Mouse (Mus musculus): ENCODE measurements at regions not wholly inside any gene's neighbourhood (a gene's known extent, or its start where the extent isn't known, plus 50 kb on each side); places are given as distances from the start of the nearest gene placed in this dataset.

DNA sequence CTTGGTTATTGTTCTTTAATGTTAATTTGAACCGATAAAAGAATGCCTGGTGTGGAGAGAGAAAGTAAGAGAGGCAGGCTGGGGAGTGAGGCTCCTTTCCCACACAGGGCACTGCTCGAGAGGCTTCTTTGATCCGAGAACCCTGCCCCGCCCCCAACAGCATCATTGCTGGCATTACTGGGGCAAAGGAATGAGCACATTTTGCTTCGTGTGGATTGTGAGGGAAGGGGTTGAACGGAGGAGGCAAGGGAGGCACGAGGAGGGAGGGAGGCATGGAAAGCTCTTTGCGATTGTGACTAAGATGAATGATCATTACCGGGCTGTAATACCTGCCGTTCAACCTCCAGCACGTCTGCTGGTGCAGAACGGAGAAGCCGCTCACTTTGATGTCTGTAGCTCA is 178.2 kb upstream of the Gypa start:
- Histone ChIP-seq H3K27ac (replicated peaks) (0 out of 2 replicates have a peak overlapping the region, but pooled peaks have one; percentile 20), H3K4me1 (peaks cover 21% of the 10 kb centered on the region), H3K9me3 (no peaks in the 10 kb centered on the region), H3K27me3 (peaks cover 43% of the 10 kb centered on the region), H3K36me3 (no peaks in the 10 kb centered on the region), H3K4me2 (replicated peaks) (peak overlapping the region; percentile 51), H3K4me3 (peak overlapping the region; percentile 22), H3K9ac (replicated peaks) (no peak overlapping the region; the same call in 1 of the 2 replicates)
- peak; percentile 87 for ATAC-seq (ENCODE audit: low FRiP score, low read depth)
- 2% methylated on average over 13 of the region's 13 CpGs for WGBS

DNA sequence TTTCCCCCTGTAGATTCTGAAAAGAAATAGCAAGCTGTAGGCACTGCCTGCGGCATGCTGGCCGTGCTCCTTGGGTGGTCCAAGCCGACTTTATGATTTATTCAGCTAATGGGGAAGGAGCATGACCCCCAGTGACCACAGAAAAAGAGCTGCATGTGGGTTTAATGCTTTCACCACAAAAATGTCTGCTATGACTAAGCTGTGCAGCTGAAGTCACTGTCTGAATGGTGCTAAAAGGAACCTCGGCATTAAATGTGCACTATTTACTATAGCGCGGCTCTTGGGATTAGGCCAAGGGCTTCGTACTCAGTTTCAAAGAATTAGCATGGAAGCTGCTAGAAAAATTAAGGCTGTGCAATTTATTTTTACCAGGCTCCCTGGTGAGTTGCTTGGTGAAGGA is 178.8 kb upstream of the Gypa start:
- H3K4me1 ChIP-seq = peaks cover 21% of the 10 kb centered on the region
- no peaks in the 10 kb centered on the region for H3K9me3 ChIP-seq
- H3K27ac ChIP-seq (replicated peaks) = peak overlapping the region; percentile 20; the same call in 1 of the 2 replicates
- 2% methylated on average over 7 of the region's 7 CpGs for WGBS
- H3K4me3 ChIP-seq = peak overlapping the region; percentile 9; the same call in 1 of the 2 replicates
- no peaks in the 10 kb centered on the region for H3K36me3 ChIP-seq
- ATAC-seq (ENCODE audit: low FRiP score, low read depth) = peak; percentile 79
- peak overlapping the region; percentile 51 for H3K4me2 ChIP-seq (replicated peaks)
- no peak overlapping the region for H3K9ac ChIP-seq (replicated peaks)
- H3K27me3 ChIP-seq = peaks cover 43% of the 10 kb centered on the region

DNA sequence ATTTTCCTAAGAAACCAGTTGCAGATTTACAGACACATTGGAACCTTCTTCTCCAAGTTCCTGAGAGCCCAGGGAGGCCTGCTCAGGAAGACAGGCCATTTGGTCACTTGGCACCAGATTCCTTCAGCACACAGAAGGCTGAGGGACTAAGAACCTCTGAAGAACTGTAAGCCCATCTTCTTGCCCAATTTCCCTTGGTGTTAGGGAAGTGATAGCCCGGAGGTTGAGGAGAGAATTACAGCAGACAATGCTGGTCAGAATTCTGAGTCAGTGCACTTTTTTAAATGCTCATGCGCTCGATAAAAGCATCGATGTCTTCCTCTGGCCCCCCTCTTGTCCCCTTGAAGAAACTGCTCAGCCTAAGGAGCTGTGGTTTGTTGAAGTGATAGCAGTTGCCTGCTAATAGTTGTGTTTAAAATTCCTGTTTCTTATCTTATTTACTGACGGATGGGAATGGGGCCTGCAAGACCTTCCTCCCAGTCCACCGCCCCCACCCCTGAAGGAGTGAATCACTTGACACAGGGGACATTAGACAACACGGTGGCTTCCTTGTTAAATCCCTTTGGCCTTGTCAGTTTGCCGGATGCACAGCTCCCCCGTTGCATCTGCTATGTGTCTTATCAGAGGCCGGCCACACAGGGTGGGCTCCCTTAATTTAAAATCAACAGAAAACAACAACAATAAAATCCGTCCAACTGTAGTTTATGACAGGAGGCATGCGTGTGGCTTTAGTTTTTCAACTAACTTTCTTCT is 179.5 kb upstream of the Gypa start:
- H3K36me3 ChIP-seq = no peaks in the 10 kb centered on the region
- peaks cover 21% of the 10 kb centered on the region for H3K4me1 ChIP-seq
- no peak overlapping the region for H3K4me3 ChIP-seq
- peaks cover 43% of the 10 kb centered on the region for H3K27me3 ChIP-seq
- 0 out of 2 replicates have a peak, but pooled peaks have one; percentile 28 for ATAC-seq (ENCODE audit: low FRiP score, low read depth)
- H3K27ac ChIP-seq (replicated peaks) = no peak overlapping the region
- peak overlapping the region; percentile 51; the same call in 1 of the 2 replicates for H3K4me2 ChIP-seq (replicated peaks)
- H3K9ac ChIP-seq (replicated peaks) = no peak overlapping the region
- WGBS = 34% methylated on average over 12 of the region's 12 CpGs
- H3K9me3 ChIP-seq = no peaks in the 10 kb centered on the region

DNA sequence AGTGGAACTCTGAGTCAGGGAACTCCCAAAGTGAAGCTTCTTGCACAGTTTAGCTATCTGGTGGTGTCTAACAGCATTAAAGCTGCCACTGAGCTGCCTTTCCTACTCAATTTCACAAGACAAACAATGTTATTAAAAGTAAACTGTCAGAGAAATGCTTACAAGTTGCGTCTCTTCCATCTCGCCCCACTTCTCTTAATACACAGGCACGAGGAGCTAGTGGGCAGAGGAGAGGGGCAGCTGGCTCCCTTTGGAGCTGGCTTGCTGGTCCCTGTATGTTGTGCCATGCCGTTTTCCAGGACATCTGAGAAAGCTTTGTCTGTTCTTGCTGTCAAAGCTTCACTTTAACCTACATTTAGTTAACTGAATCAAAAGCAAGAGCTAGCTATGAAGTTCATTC is 185.8 kb upstream of the Gypa start:
- no peaks in the 10 kb centered on the region for H3K4me1 ChIP-seq
- H3K9me3 ChIP-seq = no peaks in the 10 kb centered on the region
- no peak for ATAC-seq (ENCODE audit: low FRiP score, low read depth)
- no peak overlapping the region for H3K27ac ChIP-seq (replicated peaks)
- H3K4me2 ChIP-seq (replicated peaks) = no peak overlapping the region
- WGBS = 75% methylated on average over 4 of the region's 4 CpGs
- no peaks in the 10 kb centered on the region for H3K36me3 ChIP-seq
- H3K27me3 ChIP-seq = peaks cover 6% of the 10 kb centered on the region
- H3K9ac ChIP-seq (replicated peaks) = no peak overlapping the region
- no peak overlapping the region for H3K4me3 ChIP-seq

DNA sequence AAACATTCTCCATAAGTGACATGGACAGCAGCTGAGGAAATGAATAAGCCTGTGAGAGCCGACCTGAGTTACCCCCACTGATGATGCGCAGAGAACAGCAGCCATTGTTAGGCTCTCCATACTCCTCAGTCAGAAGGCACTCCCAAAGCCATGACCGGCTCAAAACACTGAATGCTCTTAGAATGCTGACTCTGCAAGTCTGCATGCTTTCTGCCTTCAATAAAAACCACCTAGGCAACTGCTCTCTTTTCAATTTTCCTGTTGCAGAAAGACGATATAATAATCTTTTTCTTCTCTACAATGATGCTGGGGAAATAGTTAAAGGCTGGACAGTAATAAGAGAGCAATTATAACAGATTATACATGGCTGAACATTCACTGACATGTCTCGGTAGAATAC is 195.0 kb upstream of the Gypa start:
- Histone ChIP-seq H3K4me3 (no peak overlapping the region), H3K27me3 (no peaks in the 10 kb centered on the region), H3K4me1 (no peaks in the 10 kb centered on the region), H3K27ac (replicated peaks) (no peak overlapping the region), H3K9me3 (no peaks in the 10 kb centered on the region), H3K36me3 (no peaks in the 10 kb centered on the region), H3K4me2 (replicated peaks) (no peak overlapping the region), H3K9ac (replicated peaks) (no peak overlapping the region)
- ATAC-seq (ENCODE audit: low FRiP score, low read depth) = no peak
- WGBS = 74% methylated on average over 5 of the region's 5 CpGs

DNA sequence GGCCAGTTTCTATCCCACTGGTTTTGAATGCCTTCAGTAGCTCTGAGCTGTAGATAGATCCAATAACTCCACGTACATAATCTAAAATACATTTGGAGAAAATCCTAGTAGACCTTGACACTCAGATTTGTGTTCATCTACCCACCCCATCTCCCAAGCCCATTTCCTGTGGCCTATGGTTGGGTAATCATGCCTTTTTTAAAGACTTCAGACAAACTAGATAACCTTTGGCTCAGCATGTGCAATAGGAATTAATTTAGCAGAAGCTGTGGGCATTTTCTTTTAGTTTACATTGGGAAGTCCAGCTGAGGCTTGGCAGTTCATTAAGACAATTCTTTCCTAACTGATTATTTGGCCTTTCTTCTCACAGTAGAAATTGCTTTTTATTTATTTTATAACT is 203.3 kb upstream of the Gypa start:
- Histone ChIP-seq H3K27me3 (no peaks in the 10 kb centered on the region), H3K9ac (replicated peaks) (no peak overlapping the region), H3K9me3 (no peaks in the 10 kb centered on the region), H3K4me1 (no peaks in the 10 kb centered on the region), H3K36me3 (no peaks in the 10 kb centered on the region), H3K4me2 (replicated peaks) (no peak overlapping the region), H3K27ac (replicated peaks) (no peak overlapping the region), H3K4me3 (no peak overlapping the region)
- 76% methylated on average over 1 of the region's 1 CpGs for WGBS
- no peak for ATAC-seq (ENCODE audit: low FRiP score, low read depth)

DNA sequence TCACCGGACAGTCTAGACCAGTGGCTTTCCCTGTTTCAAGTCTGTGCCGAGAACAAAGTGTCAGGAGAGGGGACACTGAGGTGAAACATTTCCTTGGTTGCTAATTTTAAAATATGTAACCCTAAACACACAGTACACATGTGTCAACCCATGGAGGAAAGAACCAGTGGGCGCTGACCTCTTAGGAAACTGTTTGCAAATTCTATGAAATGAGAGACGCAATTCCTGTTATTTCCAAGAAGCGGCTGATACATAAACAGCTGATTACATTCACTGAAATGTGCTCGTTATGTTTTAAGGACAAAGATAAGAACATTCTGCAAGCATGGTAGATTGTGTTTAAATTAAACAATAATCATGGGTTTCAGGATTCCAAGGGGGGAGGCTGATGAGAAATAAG is 204.3 kb upstream of the Gypa start:
- Histone ChIP-seq H3K4me2 (replicated peaks) (no peak overlapping the region), H3K4me1 (no peaks in the 10 kb centered on the region), H3K4me3 (no peak overlapping the region), H3K36me3 (no peaks in the 10 kb centered on the region), H3K9ac (replicated peaks) (no peak overlapping the region), H3K27ac (replicated peaks) (no peak overlapping the region), H3K9me3 (no peaks in the 10 kb centered on the region), H3K27me3 (no peaks in the 10 kb centered on the region)
- ATAC-seq (ENCODE audit: low FRiP score, low read depth) = no peak
- WGBS = 89% methylated on average over 6 of the region's 6 CpGs

DNA sequence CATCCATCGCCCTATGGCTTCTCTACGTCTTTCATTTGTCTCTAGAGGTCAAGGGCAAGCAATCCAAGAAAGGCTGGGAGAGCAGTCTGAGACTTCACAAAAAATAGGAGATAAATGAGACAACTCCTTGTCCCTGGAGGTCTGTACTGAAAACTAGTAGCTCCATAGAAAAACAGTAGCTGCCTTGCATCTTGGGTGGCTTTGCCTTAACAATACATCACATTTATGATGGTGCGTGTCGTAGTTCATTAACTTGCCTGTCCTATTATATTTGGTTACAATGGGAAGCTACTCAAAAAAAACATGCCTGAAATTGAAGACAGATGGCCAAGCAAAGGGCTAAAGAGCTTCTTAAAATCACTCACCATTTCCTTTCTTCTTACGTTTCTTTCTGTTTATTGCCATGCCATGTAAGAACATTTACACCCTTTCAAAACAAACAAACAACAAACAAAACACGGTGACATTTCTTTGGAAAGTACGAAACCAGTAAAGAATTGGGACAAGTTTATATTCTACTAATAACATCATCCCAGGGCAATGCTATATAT is 211.2 kb upstream of the Hhip start:
- Histone ChIP-seq H3K9me3 (no peaks in the 10 kb centered on the region), H3K27ac (replicated peaks) (no peak overlapping the region), H3K4me3 (no peak overlapping the region), H3K9ac (replicated peaks) (no peak overlapping the region), H3K36me3 (no peaks in the 10 kb centered on the region), H3K4me1 (no peaks in the 10 kb centered on the region), H3K27me3 (no peaks in the 10 kb centered on the region), H3K4me2 (replicated peaks) (no peak overlapping the region)
- WGBS = 66% methylated on average over 7 of the region's 7 CpGs
- ATAC-seq (ENCODE audit: low FRiP score, low read depth) = no peak

DNA sequence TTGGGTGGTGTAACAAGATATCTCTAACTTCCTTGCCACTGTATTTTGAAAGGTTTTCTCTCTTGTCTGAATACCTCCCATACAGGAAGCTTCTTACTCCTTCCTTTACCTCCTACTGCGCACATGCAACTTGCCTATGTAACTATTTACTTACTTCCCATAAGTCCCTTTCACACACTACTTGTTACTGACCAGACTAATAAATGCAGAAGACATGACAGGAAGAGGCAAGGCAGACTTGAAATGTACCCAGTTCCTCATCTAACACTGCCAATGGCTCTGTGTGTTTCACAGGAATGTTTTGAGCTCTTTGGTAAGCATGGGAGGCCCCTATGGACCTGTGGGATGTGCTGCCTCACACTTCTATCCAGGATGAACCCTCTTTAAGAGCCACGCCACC is 207.1 kb upstream of the Hhip start:
- no peaks in the 10 kb centered on the region for H3K9me3 ChIP-seq
- WGBS = 68% methylated on average over 2 of the region's 2 CpGs
- H3K9ac ChIP-seq (replicated peaks) = no peak overlapping the region
- no peaks in the 10 kb centered on the region for H3K36me3 ChIP-seq
- H3K4me3 ChIP-seq = no peak overlapping the region
- no peaks in the 10 kb centered on the region for H3K27me3 ChIP-seq
- H3K27ac ChIP-seq (replicated peaks) = no peak overlapping the region
- H3K4me1 ChIP-seq = no peaks in the 10 kb centered on the region
- no peak for ATAC-seq (ENCODE audit: low FRiP score, low read depth)
- H3K4me2 ChIP-seq (replicated peaks) = no peak overlapping the region

DNA sequence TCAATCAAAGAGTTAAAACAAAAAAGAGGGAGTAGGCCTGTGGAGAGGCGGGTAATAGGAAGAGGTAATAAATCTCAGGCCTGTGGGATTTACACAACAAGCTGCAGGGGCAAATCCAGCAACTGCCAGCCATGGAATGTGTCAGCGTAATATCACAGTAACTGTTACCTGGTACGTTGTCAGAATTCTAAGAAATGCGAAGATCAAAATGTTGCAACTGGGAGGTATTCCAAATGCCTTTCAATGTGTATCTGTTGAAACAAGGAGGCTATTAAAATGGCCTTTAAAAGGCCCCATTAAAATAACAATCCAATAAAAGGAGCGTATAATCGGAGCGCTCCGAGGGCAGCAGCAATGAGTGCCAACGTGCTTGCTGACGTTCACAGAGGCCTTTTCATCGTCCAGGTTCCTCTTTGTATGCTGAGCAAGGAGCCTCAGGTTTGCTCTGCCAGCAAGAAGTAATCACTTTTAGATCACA is 205.7 kb upstream of the Hhip start:
- Histone ChIP-seq H3K4me3 (no peak overlapping the region), H3K4me2 (replicated peaks) (no peak overlapping the region), H3K27me3 (no peaks in the 10 kb centered on the region), H3K4me1 (no peaks in the 10 kb centered on the region), H3K9me3 (no peaks in the 10 kb centered on the region), H3K27ac (replicated peaks) (no peak overlapping the region), H3K36me3 (no peaks in the 10 kb centered on the region), H3K9ac (replicated peaks) (no peak overlapping the region)
- WGBS = 64% methylated on average over 11 of the region's 11 CpGs
- ATAC-seq (ENCODE audit: low FRiP score, low read depth) = no peak

DNA sequence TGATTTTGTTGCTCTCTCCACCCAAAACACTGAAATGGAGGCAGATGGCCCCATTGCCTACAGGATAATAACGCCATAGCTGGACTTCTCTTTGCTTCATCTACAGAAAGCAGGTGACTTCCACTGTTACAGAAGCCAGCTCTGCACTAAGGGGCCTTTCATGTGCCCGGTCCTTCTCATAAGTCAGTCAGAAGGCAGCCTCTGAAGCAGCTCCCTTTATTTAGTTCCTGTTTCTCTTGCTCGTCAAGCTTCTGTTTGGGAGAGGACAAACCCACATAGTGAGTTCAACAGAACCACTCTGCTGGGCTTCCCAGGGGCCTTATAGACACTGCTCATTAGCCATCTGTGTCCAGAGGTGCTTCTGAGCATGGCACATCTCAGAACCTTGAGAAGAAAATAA is 205.1 kb upstream of the Hhip start:
- 84% methylated on average over 3 of the region's 3 CpGs for WGBS
- no peaks in the 10 kb centered on the region for H3K36me3 ChIP-seq
- no peak overlapping the region for H3K4me2 ChIP-seq (replicated peaks)
- H3K4me1 ChIP-seq = no peaks in the 10 kb centered on the region
- H3K9me3 ChIP-seq = no peaks in the 10 kb centered on the region
- H3K27ac ChIP-seq (replicated peaks) = no peak overlapping the region
- H3K27me3 ChIP-seq = no peaks in the 10 kb centered on the region
- no peak overlapping the region for H3K9ac ChIP-seq (replicated peaks)
- H3K4me3 ChIP-seq = no peak overlapping the region
- ATAC-seq (ENCODE audit: low FRiP score, low read depth) = no peak

DNA sequence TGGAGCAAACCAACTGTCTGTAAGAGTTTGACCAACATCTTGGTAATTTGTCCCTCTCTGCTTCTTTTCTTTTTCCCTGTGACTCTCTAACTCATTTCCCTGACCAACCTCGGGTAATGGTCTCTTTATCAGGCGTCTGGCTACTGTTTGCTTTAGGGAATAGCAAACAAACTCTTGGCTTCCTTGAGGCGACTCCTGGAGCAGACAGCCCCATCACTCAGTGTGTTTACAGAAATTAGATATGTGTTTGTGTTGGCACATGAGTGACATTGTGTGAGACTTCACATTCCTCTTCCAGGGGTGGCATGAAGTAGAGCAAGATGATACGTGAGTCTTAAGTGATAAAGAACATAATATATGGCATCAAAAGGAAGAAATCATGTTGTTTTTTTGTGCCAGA is 195.7 kb upstream of the Hhip start:
- Histone ChIP-seq H3K4me3 (no peak overlapping the region), H3K4me2 (replicated peaks) (no peak overlapping the region), H3K9me3 (no peaks in the 10 kb centered on the region), H3K27me3 (no peaks in the 10 kb centered on the region), H3K9ac (replicated peaks) (no peak overlapping the region), H3K36me3 (no peaks in the 10 kb centered on the region), H3K4me1 (peaks cover 3% of the 10 kb centered on the region), H3K27ac (replicated peaks) (no peak overlapping the region)
- WGBS = 64% methylated on average over 4 of the region's 4 CpGs
- no peak for ATAC-seq (ENCODE audit: low FRiP score, low read depth)

Measured in midbrain, embryonic 12.5 days (tissue).